Mouse (Mus musculus): ENCODE measurements around the gene Ifih1. TPM values are rescaled to one million over a fixed set of nuclear protein-coding genes. Genes with fewer than 3 reads are reported as not detected.

Ifih1 gene
- total and polyA plus RNA-seq, 3 experiments, result 2.0 to 3.6 (median 2.2) TPM

DNA sequence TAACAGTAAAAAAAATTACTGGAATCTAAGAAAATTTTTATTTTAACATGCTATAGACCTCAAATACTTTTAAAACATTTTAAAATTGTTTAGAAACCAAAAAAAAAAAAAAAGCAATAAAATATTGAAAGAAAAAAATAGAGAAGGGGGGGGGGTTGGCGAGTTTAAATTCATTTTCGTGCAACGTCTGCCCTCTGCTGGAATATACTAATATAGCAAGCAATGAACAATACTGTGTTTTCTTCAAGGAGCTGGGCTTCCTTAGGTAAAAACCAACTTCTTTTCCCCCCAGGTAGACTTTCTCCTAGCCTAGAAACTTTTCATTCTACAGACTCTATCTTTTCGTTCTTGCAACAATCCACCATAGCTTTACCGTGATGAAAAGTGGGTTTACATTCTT is 18.3 kb downstream of the Ifih1 start (continued):
- TF ChIP-seq RCOR1 (conservative IDR thresholded peaks at IDR 0.05; ENCODE audit: low read depth, low read length) (no peak), TBP (conservative IDR thresholded peaks at IDR 0.05; ENCODE audit: low read depth, low read length) (no peak)

DNA sequence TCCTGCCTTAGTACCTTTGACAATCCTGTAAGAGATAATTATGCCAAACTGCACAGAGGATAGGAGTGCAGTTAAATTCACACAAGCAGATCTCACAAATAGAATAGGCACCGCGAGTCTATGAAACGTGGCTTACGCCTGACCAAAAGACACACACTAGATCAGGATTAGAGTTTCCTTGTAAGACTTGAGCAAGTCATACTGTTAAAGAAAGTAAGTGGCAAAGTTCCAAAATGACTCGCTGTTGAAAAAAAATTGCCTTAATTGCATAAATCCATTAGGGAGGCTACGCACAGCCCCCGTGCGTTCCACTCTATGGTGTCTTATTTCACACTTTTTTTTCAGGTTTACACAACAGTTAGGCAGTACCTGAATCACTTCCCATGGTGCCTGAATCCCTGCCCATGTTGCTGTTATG is 23.0 kb downstream of the Ifih1 start:
- in situ Hi-C loops (cut with MboI; ENCODE audit: low pct_ligation_motif_present, low pct_unique_long_range_greater_than_20kb, low sequenced_read_pairs) (loop anchor here (10.0 to 25.0 kb wide), 2 partner anchors 648 to 961 kb away; no protein-coding TSS in a partner anchor), dilution Hi-C loops (cut with MboI; ENCODE audit: extremely low pct_ligation_motif_present, extremely low pct_unique_long_range_greater_than_20kb, low sequenced_read_pairs) (no loop called here)
- Histone ChIP-seq H3K36me3 (replicated peaks in 1 of 2; ENCODE audit: control insufficient read depth in 1 of 2, insufficient read depth in 1 of 2, low read length in 1 of 2) (no peaks in the 10 kb centered on the region), H3K9me3 (replicated peaks; ENCODE audit: low read length) (no peaks in the 10 kb centered on the region), H3K9ac (ENCODE audit: insufficient read depth, low read depth) (no peak overlapping the region), H3K4me2 (ENCODE audit: insufficient read depth, low read depth, poor library complexity, severe bottlenecking) (no peak overlapping the region), H3K79me2 (replicated peaks; ENCODE audit: control insufficient read depth, extremely low read depth, insufficient read depth, poor library complexity, severe bottlenecking) (no peaks in the 10 kb centered on the region), H3K4me1 (ENCODE audit: control insufficient read depth in 1 of 2, insufficient read depth in 2 of 2) (peaks cover 0 to 9% of the 10 kb centered on the region in 2 experiments; a peak in 2 of 4 replicates), H3K27ac (ENCODE audit: insufficient read depth, low read depth) (no peak overlapping the region), H3K4me3 (replicated peaks in 1 of 3; ENCODE audit: low read depth in 2 of 3, low read length in 2 of 3, poor library complexity in 1 of 3) (no peak overlapping the region), H3K27me3 (replicated peaks) (no peaks in the 10 kb centered on the region)
- no peak for DNase-seq (ENCODE audit: extremely low read depth)
- TF ChIP-seq BHLHE40 (IDR thresholded peaks at IDR 0.05; ENCODE audit: low read depth, low read length), result no peak

DNA sequence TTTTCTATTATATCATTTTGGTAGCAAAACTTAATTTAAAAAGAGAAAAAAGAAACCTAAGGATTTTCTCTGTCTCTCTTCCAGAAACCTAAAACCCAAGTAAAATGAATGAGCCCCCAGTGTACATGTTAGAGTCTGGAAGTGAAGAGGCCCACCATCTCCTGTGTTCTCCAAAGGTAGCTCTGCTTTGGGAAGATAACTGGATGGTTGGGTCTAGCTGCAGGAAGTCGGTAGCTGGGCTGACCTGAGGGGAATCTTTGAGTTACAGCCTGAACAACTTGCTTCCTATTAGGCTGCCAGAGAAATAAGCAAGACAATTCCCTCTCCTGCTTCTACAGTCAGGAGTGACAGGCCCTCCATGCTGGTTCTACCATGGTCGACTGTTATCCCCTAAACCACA is 26.4 kb downstream of the Ifih1 start:
- Histone ChIP-seq H3K79me2 (replicated peaks; ENCODE audit: control insufficient read depth, extremely low read depth, insufficient read depth, poor library complexity, severe bottlenecking) (no peaks in the 10 kb centered on the region), H3K4me3 (replicated peaks in 1 of 3; ENCODE audit: low read depth in 2 of 3, low read length in 2 of 3, poor library complexity in 1 of 3) (no peak overlapping the region), H3K4me2 (ENCODE audit: insufficient read depth, low read depth, poor library complexity, severe bottlenecking) (no peak overlapping the region), H3K36me3 (replicated peaks in 1 of 2; ENCODE audit: control insufficient read depth in 1 of 2, insufficient read depth in 1 of 2, low read length in 1 of 2) (no peaks in the 10 kb centered on the region), H3K9ac (ENCODE audit: insufficient read depth, low read depth) (no peak overlapping the region), H3K4me1 (ENCODE audit: control insufficient read depth in 1 of 2, insufficient read depth in 2 of 2) (peaks cover 4 to 16% of the 10 kb centered on the region in 2 experiments; a peak in 2 of 4 replicates), H3K27ac (ENCODE audit: insufficient read depth, low read depth) (no peak overlapping the region), H3K27me3 (replicated peaks) (no peaks in the 10 kb centered on the region), H3K9me3 (replicated peaks; ENCODE audit: low read length) (no peaks in the 10 kb centered on the region)
- dilution Hi-C loops (cut with MboI; ENCODE audit: extremely low pct_ligation_motif_present, extremely low pct_unique_long_range_greater_than_20kb, low sequenced_read_pairs) (no loop called here), in situ Hi-C loops (cut with MboI; ENCODE audit: low pct_ligation_motif_present, low pct_unique_long_range_greater_than_20kb, low sequenced_read_pairs) (loop anchor here (10.0 to 25.0 kb wide), 2 partner anchors 645 to 957 kb away; no protein-coding TSS in a partner anchor)
- no peak for TF ChIP-seq IRF4 (IDR thresholded peaks at IDR 0.05; ENCODE audit: low read depth, low read length)
- no peak for TF ChIP-seq ETS1 (conservative IDR thresholded peaks at IDR 0.05; ENCODE audit: low read depth, low read length)
- no peak for TF ChIP-seq HCFC1 (IDR thresholded peaks at IDR 0.05; ENCODE audit: low read depth, low read length)
- TF ChIP-seq PAX5 (IDR thresholded peaks at IDR 0.05; ENCODE audit: low read length), result no peak
- TF ChIP-seq SMC3 (IDR thresholded peaks at IDR 0.05; ENCODE audit: low read depth, low read length), result no peak
- no peak for TF ChIP-seq POLR2A (IDR thresholded peaks at IDR 0.05; ENCODE audit: low read depth, low read length)
- no peak for TF ChIP-seq CHD1 (IDR thresholded peaks at IDR 0.05; ENCODE audit: low read depth, low read length)
- no peak for TF ChIP-seq NRF1 (IDR thresholded peaks at IDR 0.05; ENCODE audit: low read depth, low read length)
- TF ChIP-seq ZMIZ1 (IDR thresholded peaks at IDR 0.05; ENCODE audit: low read depth, low read length), result no peak
- TF ChIP-seq EP300 (IDR thresholded peaks at IDR 0.05; ENCODE audit: low read length), result no peak
- no peak for TF ChIP-seq JUND (conservative IDR thresholded peaks at IDR 0.05; ENCODE audit: low read depth, low read length)
- DNase-seq (ENCODE audit: extremely low read depth), result no peak
